Mouse (Mus musculus) MEL (cell line): ENCODE data around the gene Tent4a. TPM values are rescaled to one million over a fixed set of nuclear protein-coding genes. Genes with fewer than 3 reads are reported as not detected.

Experiments used
- DNase-seq: peaks from one replicate; pipeline ENCODE4 v3.0.0; 2011; ENCODE audit warnings: low read depth, low spot score
- H3K27ac ChIP-seq: 2 replicates; pipeline ENCODE4 v1.5.1; 2012; ENCODE audit warnings: low read depth, mild to moderate bottlenecking, control low read depth, low read length, moderate library complexity; ENCODE audit not compliant: control insufficient read depth
- H3K27me3 ChIP-seq, 2 experiments: fragments of 150-350 bp in 1 of 2; sonication (generic) in 1 of 2; 2 replicates each; pipeline ENCODE4 v1.6.1; 2012; ENCODE audit warnings: low read length in 2 of 2, mild to moderate bottlenecking in 2 of 2, improper control_type of control experiment in 1 of 2, moderate library complexity in 1 of 2; ENCODE audit not compliant: insufficient read depth in 2 of 2, control insufficient read depth in 1 of 2
- H3K36me3 ChIP-seq, 2 experiments: 2 replicates each; pipeline ENCODE4 v1.6.1; 2012 to 2014; ENCODE audit warnings: low read length in 2 of 2, improper control_type of control experiment in 1 of 2, inconsistent platforms in 1 of 2, mild to moderate bottlenecking in 1 of 2; ENCODE audit not compliant: insufficient read depth in 2 of 2, control insufficient read depth in 1 of 2
- H3K4me1 ChIP-seq, 2 experiments: fragments of 150-350 bp in 1 of 2; sonication (generic) in 1 of 2; 2 replicates each; pipeline ENCODE4 v1.6.1; 2012; ENCODE audit warnings: low read length in 2 of 2, improper control_type of control experiment in 1 of 2, mild to moderate bottlenecking in 1 of 2; ENCODE audit not compliant: insufficient read depth in 2 of 2, control insufficient read depth in 1 of 2
- H3K4me3 ChIP-seq, 2 experiments: fragments of 150-350 bp in 1 of 2; sonication (generic) in 1 of 2; 2 replicates each; pipeline ENCODE4 v1.5.1; 2012; ENCODE audit warnings: low read depth in 2 of 2, low read length in 2 of 2, mild to moderate bottlenecking in 2 of 2, moderate library complexity in 2 of 2, control low read depth in 1 of 2, improper control_type of control experiment in 1 of 2; ENCODE audit not compliant: control insufficient read depth in 1 of 2, insufficient read depth in 1 of 2
- H3K79me2 ChIP-seq: 2 replicates; pipeline ENCODE4 v1.6.1; 2012; ENCODE audit warnings: mild to moderate bottlenecking, low read length, moderate library complexity; ENCODE audit not compliant: control insufficient read depth, poor library complexity, insufficient read depth
- H3K9ac ChIP-seq: 2 replicates; pipeline ENCODE4 v1.6.1; 2012; ENCODE audit warnings: low read depth, mild to moderate bottlenecking, control low read depth, low read length, moderate library complexity; ENCODE audit not compliant: control insufficient read depth, poor library complexity, severe bottlenecking
- H3K9me3 ChIP-seq: fragments of 150-350 bp; sonication (generic); replicated peaks from 2 replicates; pipeline ENCODE4 v1.6.1; 2012; ENCODE audit warnings: mild to moderate bottlenecking, low read length, improper control_type of control experiment, moderate library complexity; ENCODE audit not compliant: insufficient read depth
- CHD1 ChIP-seq: IDR thresholded peaks from 2 replicates; pipeline ENCODE4 v1.6.1; 2012; ENCODE audit warnings: low read depth, mild to moderate bottlenecking, inconsistent platforms, low read length, improper control_type of control experiment
- CHD2 ChIP-seq: IDR thresholded peaks from 2 replicates; pipeline ENCODE4 v1.6.1; 2011; ENCODE audit warnings: low read length, improper control_type of control experiment
- CTCF ChIP-seq, 3 experiments: IDR thresholded peaks in 2 of 3; conservative IDR thresholded peaks in 1 of 3; 2 replicates each; pipeline ENCODE4 v1.5.1; 2011 to 2012; ENCODE audit warnings: low read length in 3 of 3, low read depth in 2 of 3, mild to moderate bottlenecking in 2 of 3, improper control_type of control experiment in 1 of 3, inconsistent platforms in 1 of 3, mixed read lengths in 1 of 3, moderate library complexity in 1 of 3; ENCODE audit not compliant: control insufficient read depth in 1 of 3, insufficient read depth in 1 of 3, poor library complexity in 1 of 3, severe bottlenecking in 1 of 3
- ELF1 ChIP-seq: IDR thresholded peaks from 2 replicates; pipeline ENCODE4 v1.6.1; 2014; ENCODE audit warnings: low read depth, mild to moderate bottlenecking, inconsistent platforms, low read length, improper control_type of control experiment, moderate library complexity
- EP300 ChIP-seq, 2 experiments: IDR thresholded peaks; 2 replicates each; pipeline ENCODE4 v1.6.1; 2011; ENCODE audit warnings: improper control_type of control experiment in 2 of 2, low read length in 2 of 2, low read depth in 1 of 2, mild to moderate bottlenecking in 1 of 2
- ETS1 ChIP-seq: IDR thresholded peaks from 2 replicates; pipeline ENCODE4 v1.6.1; 2012; ENCODE audit warnings: low read depth, mild to moderate bottlenecking, inconsistent platforms, low read length, improper control_type of control experiment, moderate library complexity
- GATA1 ChIP-seq: IDR thresholded peaks from 2 replicates; pipeline ENCODE4 v1.6.1; 2011; ENCODE audit warnings: low read depth, low read length, improper control_type of control experiment
- JUND ChIP-seq: IDR thresholded peaks from 2 replicates; pipeline ENCODE4 v1.6.1; 2011; ENCODE audit warnings: low read depth, mild to moderate bottlenecking, improper control_type of control experiment, low read length
- MAX ChIP-seq: IDR thresholded peaks from 2 replicates; pipeline ENCODE4 v1.6.1; 2011; ENCODE audit warnings: low read length, improper control_type of control experiment
- MAZ ChIP-seq: IDR thresholded peaks from 2 replicates; pipeline ENCODE4 v1.6.1; 2012; ENCODE audit warnings: low read depth, mild to moderate bottlenecking, inconsistent platforms, low read length, improper control_type of control experiment
- MEF2A ChIP-seq: IDR thresholded peaks from 2 replicates; pipeline ENCODE4 v1.6.1; 2014; ENCODE audit warnings: low read depth, mild to moderate bottlenecking, inconsistent platforms, low read length, improper control_type of control experiment; ENCODE audit not compliant: poor library complexity, insufficient replicate concordance, severe bottlenecking; ENCODE audit errors: extremely low read depth
- MXI1 ChIP-seq: IDR thresholded peaks from 2 replicates; pipeline ENCODE4 v1.6.1; 2011; ENCODE audit warnings: mild to moderate bottlenecking, low read depth, low read length, improper control_type of control experiment
- MYB ChIP-seq: IDR thresholded peaks from 2 replicates; pipeline ENCODE4 v1.6.1; 2011; ENCODE audit warnings: mild to moderate bottlenecking, low read depth, low read length, improper control_type of control experiment
- RAD21 ChIP-seq: IDR thresholded peaks from 2 replicates; pipeline ENCODE4 v1.6.1; 2011; ENCODE audit warnings: mild to moderate bottlenecking, low read depth, low read length, improper control_type of control experiment
- SMC3 ChIP-seq: IDR thresholded peaks from 2 replicates; pipeline ENCODE4 v1.6.1; 2011; ENCODE audit warnings: low read depth, low read length, improper control_type of control experiment
- TAL1 ChIP-seq: IDR thresholded peaks from 2 replicates; pipeline ENCODE4 v1.6.1; 2012; ENCODE audit warnings: mild to moderate bottlenecking, inconsistent platforms, low read length, moderate library complexity, mixed read lengths
- UBTF ChIP-seq: IDR thresholded peaks from 2 replicates; pipeline ENCODE4 v1.6.1; 2012; ENCODE audit warnings: low read depth, mild to moderate bottlenecking, inconsistent platforms, low read length, improper control_type of control experiment, moderate library complexity, borderline replicate concordance; ENCODE audit not compliant: insufficient read depth
- ZC3H11A ChIP-seq: IDR thresholded peaks from 2 replicates; pipeline ENCODE4 v1.6.1; 2012; ENCODE audit warnings: low read depth, mild to moderate bottlenecking, inconsistent platforms, low read length, improper control_type of control experiment
- ZNF384 ChIP-seq: IDR thresholded peaks from 2 replicates; pipeline ENCODE4 v1.6.1; 2012; ENCODE audit warnings: low read depth, mild to moderate bottlenecking, inconsistent platforms, low read length, improper control_type of control experiment
- polyA plus RNA-seq, 2 experiments: library from polyadenylated mRNA; stranded (reverse) in 1 of 2; unstranded in 1 of 2; fragments of >175 nt in 1 of 2; fragments of >200 nt in 1 of 2; gene quantifications; 2 replicates each; pipeline versions ENCODE4 v1.2.1 to v1.2.4; 2012; ENCODE audit warnings: low replicate concordance in 2 of 2, low read depth in 1 of 2; ENCODE audit not compliant: insufficient read length in 2 of 2, insufficient read depth in 1 of 2, missing spikeins in 1 of 2
- total RNA-seq: library from RNA; depleted of rRNA; stranded (reverse); fragments of 300-350 nt; gene quantifications from 2 replicates; pipeline ENCODE4 v1.2.3, GENCODE M21; 2012

The Tent4a gene
- total and polyA plus RNA-seq, 3 experiments: 12.2 to 18.4 TPM; not detected in 1

GRCm38 (mm10) chr13:69482751-69483150 is 51.7 kb downstream of the Tent4a start:
- no peaks in the 10 kb centered on the region for H3K9me3 ChIP-seq
- H3K4me3 ChIP-seq: no peak overlapping the region
- H3K36me3 ChIP-seq: no peaks in the 10 kb centered on the region
- no peak for DNase-seq
- peaks cover 0 to 1% of the 10 kb centered on the region in 2 experiments; a peak in 3 of 4 replicates for H3K27me3 ChIP-seq
- no peaks in the 10 kb centered on the region; a peak in 1 of 4 replicates for H3K4me1 ChIP-seq
- TF ChIP-seq ZNF384 (no peak), UBTF (no peak), MEF2A (no peak)
- no peak overlapping the region for H3K27ac ChIP-seq
- no peaks in the 10 kb centered on the region for H3K79me2 ChIP-seq
- H3K9ac ChIP-seq: no peak overlapping the region

GRCm38 (mm10) chr13:69481634-69482505 is 52.5 kb downstream of the Tent4a start:
- no peak overlapping the region for H3K4me3 ChIP-seq
- no peaks in the 10 kb centered on the region for H3K79me2 ChIP-seq
- peaks cover 0 to 1% of the 10 kb centered on the region in 2 experiments; a peak in 3 of 4 replicates for H3K27me3 ChIP-seq
- H3K4me1 ChIP-seq: no peaks in the 10 kb centered on the region; a peak in 1 of 4 replicates
- H3K36me3 ChIP-seq: no peaks in the 10 kb centered on the region
- TF ChIP-seq MAZ: no peak
- no peak for TF ChIP-seq ETS1
- no peak for TF ChIP-seq CHD2
- TF ChIP-seq CTCF (IDR thresholded peaks at IDR 0.05 in 2 of 3, conservative IDR thresholded peaks at IDR 0.05 in 1 of 3; ENCODE audit: control insufficient read depth in 1 of 3, insufficient read depth in 1 of 3, low read depth in 2 of 3, low read length in 3 of 3, poor library complexity in 1 of 3, severe bottlenecking in 1 of 3): no peak
- TF ChIP-seq JUND: no peak
- TF ChIP-seq MYB: no peak
- TF ChIP-seq UBTF: no peak
- TF ChIP-seq EP300 (IDR thresholded peaks at IDR 0.05; ENCODE audit: low read depth in 1 of 2, low read length in 2 of 2): no peak
- no peak for TF ChIP-seq MXI1
- TF ChIP-seq CHD1: no peak
- TF ChIP-seq MEF2A: no peak
- no peak for TF ChIP-seq TAL1
- no peak for TF ChIP-seq MAX
- TF ChIP-seq ELF1: no peak
- TF ChIP-seq RAD21: no peak
- no peak for TF ChIP-seq GATA1
- TF ChIP-seq ZC3H11A: no peak
- TF ChIP-seq SMC3: no peak
- H3K9ac ChIP-seq: no peak overlapping the region
- H3K9me3 ChIP-seq: no peaks in the 10 kb centered on the region
- H3K27ac ChIP-seq: no peak overlapping the region
- no peak for DNase-seq
